Mouse (Mus musculus) embryonic facial prominence, embryonic 10.5 days (tissue): ENCODE measurements around the gene Cp. TPM values are rescaled to one million over a fixed set of nuclear protein-coding genes. Genes with fewer than 3 reads are reported as not detected.
"Not testable (repeated sequence)": the region's sequence is repeated elsewhere in the genome, so short reads cannot be mapped to it uniquely, and the experiment has no call there.

ENCODE experiments used
- DNase-seq: peaks from one replicate; pipeline ENCODE4 v3.0.0-alpha.2; 2017; ENCODE audit warnings: low spot score
- H3K27ac ChIP-seq: fragments of 300-500 bp; sonication (generic); replicated peaks from 2 replicates; pipeline ENCODE4 v1.5.1; 2016; ENCODE audit warnings: mild to moderate bottlenecking
- H3K27me3 ChIP-seq: fragments of 300-500 bp; sonication (generic); replicated peaks from 2 replicates; pipeline ENCODE4 v1.6.1; 2016; ENCODE audit warnings: low read depth, mild to moderate bottlenecking; ENCODE audit not compliant: poor library complexity, severe bottlenecking
- H3K36me3 ChIP-seq: fragments of 300-500 bp; sonication (generic); replicated peaks from 2 replicates; pipeline ENCODE4 v1.6.1; 2016; ENCODE audit warnings: mild to moderate bottlenecking, moderate library complexity
- H3K4me1 ChIP-seq: fragments of 300-500 bp; sonication (generic); 2 replicates; pipeline ENCODE4 v1.6.1; 2016
- H3K4me3 ChIP-seq: fragments of 300-500 bp; sonication (generic); 2 replicates; pipeline ENCODE4 v1.5.1; 2016; ENCODE audit warnings: mild to moderate bottlenecking, moderate library complexity
- H3K9me3 ChIP-seq: fragments of 300-500 bp; sonication (generic); 2 replicates; pipeline ENCODE4 v1.6.1; 2016; ENCODE audit warnings: mild to moderate bottlenecking
- WGBS: fragments of 180-500 bp; shearing (Covaris S2); methylation state at CpG from one replicate; pipeline ENCODE4 v1.1.7; 2016; 5-methylcytosine and 5-hydroxymethylcytosine counted together
- polyA plus RNA-seq: library from polyadenylated mRNA; unstranded; fragments of >200 nt; fragmentation: Nextera tagmentation; extraction: Ambion mirVana; gene quantifications from 2 replicates; pipeline ENCODE4 v1.2.1, GENCODE M21; 2016

Gene Cp
- polyA plus RNA-seq, 1 experiment from 2014 or later, result 4.2 TPM

DNA sequence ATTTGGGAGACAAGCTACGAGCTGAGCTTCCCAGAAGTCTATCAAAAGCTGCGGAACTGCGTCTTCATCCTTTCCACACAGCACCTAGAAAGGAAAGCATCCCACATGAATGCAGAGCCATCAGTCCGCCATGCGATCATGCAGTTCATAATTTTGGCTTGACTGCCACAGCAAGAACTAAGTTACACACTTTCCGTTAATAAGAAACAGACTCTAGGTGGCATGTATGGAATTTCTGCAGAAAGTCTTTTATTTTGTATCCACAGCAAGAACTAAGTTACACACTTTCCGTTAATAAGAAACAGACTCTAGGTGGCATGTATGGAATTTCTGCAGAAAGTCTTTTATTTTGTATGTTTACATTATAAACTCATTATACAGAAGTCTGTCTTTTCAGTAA, 54.1 kb downstream of the Cp start:
- H3K4me1 ChIP-seq, H3K9me3 ChIP-seq, H3K27me3 ChIP-seq, H3K4me3 ChIP-seq: not testable (repeated sequence)
- Histone ChIP-seq H3K36me3 (peaks cover 33% of the 10 kb centered on the region), H3K27ac (peak overlapping the region; percentile 66)
- peak; percentile 34 for DNase-seq
- WGBS, result 57% methylated on average over 7 of the region's 7 CpGs

DNA sequence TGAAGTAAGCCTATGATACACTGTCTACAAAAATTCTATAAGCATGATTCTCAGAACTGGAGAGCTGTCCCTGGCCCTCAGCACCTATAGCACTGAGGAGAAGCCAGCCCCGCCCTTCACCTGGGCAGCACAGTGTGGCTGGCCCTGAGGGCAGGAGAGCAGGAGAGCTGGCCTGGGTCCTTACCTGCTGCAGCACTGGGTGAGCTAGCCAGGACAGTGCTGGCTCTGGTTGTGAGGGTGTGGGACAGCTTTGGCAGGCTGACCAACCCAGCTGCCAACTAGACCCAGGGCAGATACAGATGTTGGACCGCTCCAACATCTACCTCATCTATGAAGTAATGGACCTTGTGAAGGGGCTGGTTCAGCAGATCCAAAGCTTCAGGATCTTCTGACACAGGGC, 57.6 kb downstream of the Cp start:
- Histone ChIP-seq H3K4me3 (no peak overlapping the region), H3K9me3 (no peaks in the 10 kb centered on the region), H3K27me3 (no peaks in the 10 kb centered on the region), H3K36me3 (peaks cover 47% of the 10 kb centered on the region), H3K4me1 (peaks cover 8% of the 10 kb centered on the region), H3K27ac (no peak overlapping the region)
- 95% methylated on average over 2 of the region's 2 CpGs for WGBS
- DNase-seq, result no peak

DNA sequence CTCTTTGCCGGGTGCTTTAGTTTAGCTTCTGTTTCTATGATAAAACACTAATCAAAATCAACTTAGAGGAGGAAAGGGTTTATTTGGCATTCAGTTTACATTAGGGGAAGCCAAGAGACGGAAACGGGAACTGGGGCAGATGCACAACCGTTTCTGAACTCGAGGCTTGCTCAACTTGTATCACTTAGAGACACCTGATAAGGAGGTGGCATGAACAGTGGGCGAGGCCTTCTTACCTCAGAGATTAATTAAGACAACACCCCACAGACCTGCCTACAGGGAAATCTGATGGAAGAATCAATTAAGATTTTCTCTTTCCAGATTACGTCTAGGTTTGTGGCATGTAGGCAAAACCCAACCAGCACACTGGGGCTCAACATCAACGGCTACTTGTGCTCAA, 61.2 kb downstream of the Cp start:
- Histone ChIP-seq H3K36me3 (peaks cover 67% of the 10 kb centered on the region), H3K27me3 (no peaks in the 10 kb centered on the region), H3K9me3 (no peaks in the 10 kb centered on the region), H3K4me1 (no peaks in the 10 kb centered on the region), H3K27ac (no peak overlapping the region), H3K4me3 (no peak overlapping the region)
- WGBS, result 93% methylated on average over 8 of the region's 8 CpGs
- no peak for DNase-seq

DNA sequence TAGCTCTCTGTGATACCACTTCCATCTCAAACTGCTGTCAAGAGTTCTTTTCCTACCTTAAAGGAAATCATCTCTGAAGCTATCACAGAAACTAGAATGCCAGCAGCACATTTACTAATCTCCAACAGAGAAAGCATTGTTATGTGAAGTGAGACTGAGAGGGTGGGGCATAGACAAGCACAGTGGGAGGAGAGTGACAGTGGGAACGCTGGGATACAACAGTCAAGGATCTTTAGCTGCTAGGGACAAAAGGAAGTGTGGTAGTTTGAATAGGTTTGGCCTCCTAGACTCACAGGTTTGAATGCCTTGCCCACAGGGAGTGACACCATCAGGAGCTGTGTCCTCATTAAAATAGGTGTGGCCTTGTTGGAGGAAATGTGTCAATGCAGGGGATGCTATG, 67.0 kb downstream of the Cp start:
- 49% methylated on average over 1 of the region's 1 CpGs for WGBS

DNA sequence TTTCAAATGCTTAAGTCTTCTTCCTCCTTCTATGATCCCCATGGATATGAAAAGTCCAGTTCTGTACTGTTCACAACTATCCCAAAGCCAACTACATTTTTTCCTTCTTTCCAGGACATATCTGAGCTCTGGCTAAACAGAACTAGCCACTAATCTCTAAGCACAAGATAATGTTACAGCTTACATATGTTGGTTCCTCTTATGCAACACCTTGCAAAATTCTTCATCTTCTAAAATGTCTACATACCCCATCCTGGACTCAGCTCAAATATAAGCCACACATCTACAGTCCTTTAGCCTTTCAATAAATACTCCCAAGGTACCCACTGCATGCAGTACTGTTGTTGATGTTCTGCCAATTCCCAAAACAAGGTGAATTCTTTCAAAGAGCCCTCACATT, 69.6 kb downstream of the Cp start:
- H3K27me3 ChIP-seq, result no peaks in the 10 kb centered on the region

More for the DNA sequence above, 67.0 kb downstream of the Cp start:
- no peaks in the 10 kb centered on the region for H3K27me3 ChIP-seq
- H3K9me3 ChIP-seq, result no peaks in the 10 kb centered on the region
- H3K4me1 ChIP-seq, result no peaks in the 10 kb centered on the region
- peaks cover 72% of the 10 kb centered on the region for H3K36me3 ChIP-seq
- H3K4me3 ChIP-seq, result no peak overlapping the region
- DNase-seq, result no peak
- no peak overlapping the region for H3K27ac ChIP-seq

DNA sequence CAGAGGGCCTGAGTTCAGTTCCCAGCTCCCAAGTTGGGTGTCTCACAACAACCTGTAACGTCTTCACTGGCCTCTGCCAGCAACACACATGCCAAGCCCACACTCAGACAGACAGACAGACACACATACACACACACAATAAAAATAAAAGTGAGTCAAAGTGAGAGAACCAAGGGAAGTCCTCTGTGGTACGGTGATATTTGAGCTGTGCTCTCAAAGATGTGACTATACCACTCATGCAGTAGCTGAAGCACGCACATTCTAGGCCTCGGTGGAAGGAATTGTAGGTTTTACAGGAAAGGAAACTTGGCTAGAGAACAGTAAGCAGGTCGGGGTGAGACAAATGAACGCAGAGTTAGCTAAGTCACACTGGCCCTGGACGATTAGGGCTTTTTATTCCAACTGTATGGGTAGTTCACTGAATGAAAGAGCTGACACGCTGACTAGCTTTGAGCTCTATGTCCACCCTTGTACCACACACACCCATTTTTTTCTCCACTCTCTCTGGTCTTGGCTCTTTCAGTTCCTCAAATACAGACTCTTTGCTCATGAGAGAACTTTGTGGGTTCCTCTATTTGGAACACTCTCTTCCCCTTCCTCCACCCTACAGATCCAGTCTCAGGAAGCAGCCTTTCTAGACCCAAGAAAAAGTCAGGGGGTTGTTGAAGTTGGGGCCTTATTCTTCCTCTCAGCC, 70.3 kb downstream of the Cp start:
- H3K27ac ChIP-seq, result no peak overlapping the region
- H3K4me3 ChIP-seq, result no peak overlapping the region
- no peaks in the 10 kb centered on the region for H3K9me3 ChIP-seq
- peaks cover 51% of the 10 kb centered on the region for H3K36me3 ChIP-seq
- no peak for DNase-seq
- H3K4me1 ChIP-seq, result no peaks in the 10 kb centered on the region
- WGBS, result 90% methylated on average over 8 of the region's 8 CpGs
- no peaks in the 10 kb centered on the region for H3K27me3 ChIP-seq

More for the DNA sequence above, 69.6 kb downstream of the Cp start:
- no peak for DNase-seq
- Histone ChIP-seq H3K4me3 (no peak overlapping the region), H3K4me1 (no peaks in the 10 kb centered on the region), H3K36me3 (peaks cover 56% of the 10 kb centered on the region), H3K27ac (no peak overlapping the region), H3K9me3 (no peaks in the 10 kb centered on the region)

DNA sequence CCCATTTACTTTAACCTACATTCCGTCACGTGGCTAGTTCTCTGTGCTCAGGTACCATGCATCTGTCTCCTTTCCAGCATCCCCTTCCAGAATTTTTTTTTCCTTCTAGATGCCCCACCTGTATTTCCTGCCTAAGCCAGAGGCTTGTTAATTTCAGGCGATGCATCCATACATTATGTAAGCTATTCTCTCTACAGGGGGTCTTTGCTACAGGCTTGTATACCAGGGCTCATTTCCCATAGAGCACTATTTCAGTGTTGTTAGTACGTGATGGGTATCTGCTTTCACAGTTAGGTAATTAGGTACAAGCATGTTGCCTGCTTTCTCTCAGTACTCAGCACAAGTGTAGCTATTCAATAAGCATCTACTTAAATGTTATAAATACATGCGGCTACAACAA, 70.9 kb downstream of the Cp start:
- H3K4me3 ChIP-seq, result no peak overlapping the region
- no peaks in the 10 kb centered on the region for H3K27me3 ChIP-seq
- no peaks in the 10 kb centered on the region for H3K4me1 ChIP-seq
- no peaks in the 10 kb centered on the region for H3K9me3 ChIP-seq
- no peak for DNase-seq
- 88% methylated on average over 5 of the region's 5 CpGs for WGBS
- no peak overlapping the region for H3K27ac ChIP-seq
- peaks cover 45% of the 10 kb centered on the region for H3K36me3 ChIP-seq

DNA sequence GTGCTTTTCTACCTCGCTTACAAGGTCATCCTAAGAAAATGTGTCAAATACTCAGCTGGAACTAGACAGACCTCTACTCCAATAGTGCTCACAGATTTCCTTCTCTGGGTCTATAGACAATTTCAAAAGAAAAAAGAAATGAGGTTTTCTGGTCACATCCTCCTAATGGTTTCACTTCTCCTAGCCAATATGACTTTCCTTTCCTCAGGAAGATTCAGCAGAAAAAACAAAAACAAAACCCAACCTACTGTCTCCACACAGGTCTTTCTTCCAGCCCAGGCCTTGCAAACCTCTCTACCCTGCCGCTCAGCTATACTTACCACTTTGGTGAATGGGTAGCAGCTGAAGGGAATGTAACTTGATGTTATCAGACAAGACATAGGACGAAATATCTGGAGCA, 71.8 kb downstream of the Cp start:
- no peaks in the 10 kb centered on the region for H3K9me3 ChIP-seq
- peaks cover 2% of the 10 kb centered on the region for H3K4me1 ChIP-seq
- no peak overlapping the region for H3K4me3 ChIP-seq
- H3K27me3 ChIP-seq, result no peaks in the 10 kb centered on the region
- H3K27ac ChIP-seq, result no peak overlapping the region
- peaks cover 36% of the 10 kb centered on the region for H3K36me3 ChIP-seq
- DNase-seq, result no peak
- 95% methylated on average over 3 of the region's 3 CpGs for WGBS

DNA sequence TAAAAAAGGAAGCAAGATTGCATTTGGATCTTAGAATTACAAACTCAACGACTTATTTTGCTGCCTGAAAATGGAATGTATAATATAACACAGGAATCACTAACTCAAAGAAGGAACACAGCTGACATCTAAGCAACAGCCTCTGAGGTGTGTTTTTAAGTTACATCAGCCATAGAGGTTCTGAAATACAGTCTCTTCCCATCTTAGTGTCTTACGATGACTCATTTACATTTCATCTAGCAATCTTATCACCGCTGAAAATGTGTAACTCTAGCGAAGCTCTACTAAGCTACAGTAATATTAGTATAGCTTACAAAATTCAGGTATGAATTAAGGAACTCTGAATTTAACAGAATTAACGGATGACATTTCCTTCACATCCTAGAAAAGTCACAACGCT, 74.0 kb downstream of the Cp start:
- Histone ChIP-seq H3K4me1 (peaks cover 12% of the 10 kb centered on the region), H3K9me3 (no peaks in the 10 kb centered on the region), H3K36me3 (peaks cover 15% of the 10 kb centered on the region), H3K27me3 (no peaks in the 10 kb centered on the region), H3K4me3 (no peak overlapping the region), H3K27ac (no peak overlapping the region)
- 91% methylated on average over 6 of the region's 6 CpGs for WGBS
- no peak for DNase-seq

DNA sequence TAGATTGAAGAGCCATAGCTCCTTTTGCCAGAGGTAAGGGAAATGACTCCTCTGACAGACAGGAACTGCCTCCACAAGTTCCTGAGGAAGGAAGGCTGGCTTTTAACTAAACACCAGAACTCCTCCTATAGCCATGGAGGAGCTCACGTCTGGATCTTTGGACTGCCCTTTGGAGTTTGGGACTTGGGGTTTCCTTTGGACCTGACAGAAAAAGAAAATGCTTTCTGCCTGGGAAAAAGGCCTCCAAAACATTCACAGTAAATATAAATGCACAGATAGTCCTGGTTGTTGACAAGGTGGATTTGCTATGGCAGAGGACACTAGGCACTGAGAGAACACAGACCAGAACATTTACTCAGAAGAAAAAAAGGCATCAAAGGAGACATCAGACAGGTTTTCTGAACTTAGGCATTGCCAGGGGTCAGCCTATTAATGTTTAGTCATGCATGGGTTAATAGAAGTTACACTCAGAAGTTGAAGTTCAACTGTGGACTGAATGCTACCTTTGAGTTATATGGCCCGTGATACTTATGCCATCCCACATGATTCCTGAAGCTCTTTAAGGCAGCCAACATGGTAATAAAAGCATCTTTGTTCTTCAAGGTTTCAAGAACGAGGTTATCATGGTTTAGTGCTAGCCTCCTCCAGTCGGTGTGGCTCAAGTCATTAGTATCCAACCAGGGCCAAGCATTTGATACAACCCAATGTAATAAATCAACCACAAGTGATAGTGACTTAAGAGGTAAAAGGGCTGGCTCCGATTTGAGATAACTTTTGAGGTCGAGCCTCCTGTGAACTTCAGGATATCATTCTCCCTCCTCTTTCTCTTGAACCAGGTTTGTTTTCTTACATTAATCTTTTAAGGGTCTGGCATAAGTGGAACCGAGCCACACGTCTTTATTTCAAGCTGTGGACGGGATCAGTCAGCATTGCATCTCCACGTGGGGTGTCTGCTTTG, 77.2 kb downstream of the Cp start:
- no peak for DNase-seq

DNA sequence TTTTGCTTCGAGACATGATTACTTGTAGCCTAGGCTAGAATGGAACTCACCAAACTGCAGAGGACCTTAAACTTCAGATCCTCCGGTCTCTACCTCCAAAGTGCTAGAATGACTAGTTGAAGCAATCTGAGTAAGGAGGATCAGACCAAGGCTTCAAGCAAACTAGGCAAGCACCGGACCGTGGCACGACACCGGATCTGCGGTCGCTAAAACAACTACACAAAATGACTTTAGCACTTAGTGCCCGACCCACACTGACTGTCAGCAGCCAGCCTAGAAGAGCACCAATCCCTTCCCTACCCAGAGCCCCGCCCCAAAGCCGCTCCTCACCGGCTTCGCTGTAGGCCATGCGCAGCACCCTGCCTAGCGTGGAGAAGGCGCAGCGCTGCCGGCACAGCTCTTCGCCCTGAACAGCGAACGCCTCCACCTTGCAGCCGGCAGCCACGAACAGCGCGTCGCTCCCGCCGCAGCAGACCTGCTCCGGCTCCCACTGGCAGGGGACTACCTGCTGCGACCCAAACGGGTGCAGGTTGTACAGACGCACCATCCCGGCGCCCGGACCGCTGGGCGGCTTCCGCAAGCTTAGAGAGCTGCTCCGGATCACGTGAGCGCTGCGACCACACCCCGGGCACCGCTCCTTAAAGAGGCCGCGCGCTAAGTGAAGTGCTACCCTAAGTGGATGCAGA, 78.0 kb downstream of the Cp start, which contains the start of gene Hps3:
TSS of gene Hps3 (minus strand) at position 597 of the 686 bp plus-strand sequence.
- Histone ChIP-seq H3K9me3 (no peaks in the 10 kb centered on the region), H3K36me3 (no peaks in the 10 kb centered on the region), H3K4me1 (peaks cover 12% of the 10 kb centered on the region), H3K27me3 (no peaks in the 10 kb centered on the region), H3K4me3 (peak within 1 kb of the TSS; percentile 86), H3K27ac (peak within 1 kb of the TSS; percentile 85)
- DNase-seq, result peak; percentile 89
- under 1% methylated on average over 47 of the region's 47 CpGs for WGBS

More for the DNA sequence above, 77.2 kb downstream of the Cp start:
- Histone ChIP-seq H3K36me3 (no peaks in the 10 kb centered on the region), H3K9me3 (no peaks in the 10 kb centered on the region), H3K27me3 (no peaks in the 10 kb centered on the region), H3K4me3 (peak overlapping the region; percentile 86), H3K27ac (0 out of 2 replicates have a peak overlapping the region, but pooled peaks have one; percentile 85), H3K4me1 (peaks cover 12% of the 10 kb centered on the region)
- WGBS, result 23% methylated on average over 10 of the region's 10 CpGs

DNA sequence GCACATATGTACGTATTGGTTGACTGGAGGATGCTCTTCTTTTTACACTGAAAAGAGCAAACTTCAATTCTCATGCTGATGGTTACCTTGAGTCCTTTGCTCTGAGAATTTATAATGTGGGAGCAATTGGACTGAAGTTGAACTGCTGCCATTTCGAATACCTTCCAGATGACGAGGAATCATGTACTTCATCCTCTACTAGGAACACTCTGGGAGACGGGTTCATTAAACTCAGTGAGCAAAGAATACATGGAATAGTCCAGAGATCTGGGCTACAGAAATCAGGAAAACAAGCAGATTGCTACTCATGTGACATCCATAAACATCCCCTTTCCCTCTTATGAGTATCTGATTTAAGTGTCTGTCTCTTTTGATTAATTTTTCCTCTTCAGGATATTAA, 79.2 kb downstream of the Cp start:
- 82% methylated on average over 4 of the region's 4 CpGs for WGBS
- H3K27me3 ChIP-seq, result no peaks in the 10 kb centered on the region
- no peak overlapping the region for H3K4me3 ChIP-seq
- H3K4me1 ChIP-seq, result peaks cover 12% of the 10 kb centered on the region
- no peak overlapping the region for H3K27ac ChIP-seq
- H3K9me3 ChIP-seq, result no peaks in the 10 kb centered on the region
- no peak for DNase-seq
- H3K36me3 ChIP-seq, result no peaks in the 10 kb centered on the region
